Mouse (Mus musculus): Measurements from ENCODE around the gene Kdm2b.

The Kdm2b gene

GRCm38 (mm10) chr5:122950329-122950953, 39.2 kb downstream of the Kdm2b start:
- in situ Hi-C loops (cut with MboI; ENCODE audit: low pct_unique_long_range_greater_than_20kb in 1 of 2, low sequenced_read_pairs in 2 of 2, unreplicated experiment in 1 of 2) = no loop called here

- in situ Hi-C loops (cut with MboI; ENCODE audit: low pct_unique_long_range_greater_than_20kb in 1 of 2, low sequenced_read_pairs in 2 of 2, unreplicated experiment in 1 of 2) = no loop called here
Observed at GRCm38 (mm10) chr5:122949101-122949500, 40.5 kb downstream of the Kdm2b start.

GRCm38 (mm10) chr5:122947534-122947933, 42.1 kb downstream of the Kdm2b start:
- in situ Hi-C loops (cut with MboI; ENCODE audit: low pct_unique_long_range_greater_than_20kb in 1 of 2, low sequenced_read_pairs in 2 of 2, unreplicated experiment in 1 of 2) = no loop called here

- in situ Hi-C loops (cut with MboI; ENCODE audit: low pct_unique_long_range_greater_than_20kb in 1 of 2, low sequenced_read_pairs in 2 of 2, unreplicated experiment in 1 of 2) = no loop called here
Observed at GRCm38 (mm10) chr5:122938676-122939075, 50.9 kb downstream of the Kdm2b start.

- in situ Hi-C loops (cut with MboI; ENCODE audit: low pct_unique_long_range_greater_than_20kb in 1 of 2, low sequenced_read_pairs in 2 of 2, unreplicated experiment in 1 of 2) = no loop called here
Observed at GRCm38 (mm10) chr5:122937958-122938540, 51.6 kb downstream of the Kdm2b start.

GRCm38 (mm10) chr5:122937031-122937430, 52.6 kb downstream of the Kdm2b start:
- in situ Hi-C loops (cut with MboI; ENCODE audit: low pct_unique_long_range_greater_than_20kb in 1 of 2, low sequenced_read_pairs in 2 of 2, unreplicated experiment in 1 of 2) = no loop called here

GRCm38 (mm10) chr5:122935810-122936209, 53.8 kb downstream of the Kdm2b start:
- in situ Hi-C loops (cut with MboI; ENCODE audit: low pct_unique_long_range_greater_than_20kb in 1 of 2, low sequenced_read_pairs in 2 of 2, unreplicated experiment in 1 of 2) = no loop called here

- in situ Hi-C loops (cut with MboI; ENCODE audit: low pct_unique_long_range_greater_than_20kb in 1 of 2, low sequenced_read_pairs in 2 of 2, unreplicated experiment in 1 of 2) = no loop called here
Observed at GRCm38 (mm10) chr5:122930991-122931390, 58.6 kb downstream of the Kdm2b start.

- in situ Hi-C loops (cut with MboI; ENCODE audit: low pct_unique_long_range_greater_than_20kb in 1 of 2, low sequenced_read_pairs in 2 of 2, unreplicated experiment in 1 of 2) = no loop called here
Observed at GRCm38 (mm10) chr5:122928293-122928692, 61.3 kb downstream of the Kdm2b start.

GRCm38 (mm10) chr5:122927703-122928102, 61.9 kb downstream of the Kdm2b start:
- in situ Hi-C loops (cut with MboI; ENCODE audit: low pct_unique_long_range_greater_than_20kb in 1 of 2, low sequenced_read_pairs in 2 of 2, unreplicated experiment in 1 of 2) = no loop called here

GRCm38 (mm10) chr5:122927092-122927491, 62.5 kb downstream of the Kdm2b start:
- in situ Hi-C loops (cut with MboI; ENCODE audit: low pct_unique_long_range_greater_than_20kb in 1 of 2, low sequenced_read_pairs in 2 of 2, unreplicated experiment in 1 of 2) = no loop called here

- in situ Hi-C loops (cut with MboI; ENCODE audit: low pct_unique_long_range_greater_than_20kb in 1 of 2, low sequenced_read_pairs in 2 of 2, unreplicated experiment in 1 of 2) = no loop called here
Observed at GRCm38 (mm10) chr5:122926341-122926740, 63.3 kb downstream of the Kdm2b start.

GRCm38 (mm10) chr5:122925534-122925958, 64.1 kb downstream of the Kdm2b start:
- in situ Hi-C loops (cut with MboI; ENCODE audit: low pct_unique_long_range_greater_than_20kb in 1 of 2, low sequenced_read_pairs in 2 of 2, unreplicated experiment in 1 of 2) = no loop called here

GRCm38 (mm10) chr5:122923871-122924465, 65.7 kb downstream of the Kdm2b start:
- in situ Hi-C loops (cut with MboI; ENCODE audit: low pct_unique_long_range_greater_than_20kb in 1 of 2, low sequenced_read_pairs in 2 of 2, unreplicated experiment in 1 of 2) = no loop called here

- in situ Hi-C loops (cut with MboI; ENCODE audit: low pct_unique_long_range_greater_than_20kb in 1 of 2, low sequenced_read_pairs in 2 of 2, unreplicated experiment in 1 of 2) = no loop called here
Observed at GRCm38 (mm10) chr5:122921941-122922340, 67.7 kb downstream of the Kdm2b start.

GRCm38 (mm10) chr5:122920557-122920956, 69.1 kb downstream of the Kdm2b start:
- in situ Hi-C loops (cut with MboI; ENCODE audit: low pct_unique_long_range_greater_than_20kb in 1 of 2, low sequenced_read_pairs in 2 of 2, unreplicated experiment in 1 of 2) = no loop called here

GRCm38 (mm10) chr5:122917982-122918711, 71.5 kb downstream of the Kdm2b start:
- in situ Hi-C loops (cut with MboI; ENCODE audit: low pct_unique_long_range_greater_than_20kb in 1 of 2, low sequenced_read_pairs in 2 of 2, unreplicated experiment in 1 of 2) = no loop called here

- in situ Hi-C loops (cut with MboI; ENCODE audit: low pct_unique_long_range_greater_than_20kb in 1 of 2, low sequenced_read_pairs in 2 of 2, unreplicated experiment in 1 of 2) = no loop called here
Observed at GRCm38 (mm10) chr5:122916147-122916546, 73.5 kb downstream of the Kdm2b start.

GRCm38 (mm10) chr5:122912863-122913262, 76.8 kb downstream of the Kdm2b start:
- in situ Hi-C loops (cut with MboI; ENCODE audit: low pct_unique_long_range_greater_than_20kb in 1 of 2, low sequenced_read_pairs in 2 of 2, unreplicated experiment in 1 of 2) = no loop called here

Measured in mouse embryonic stem cell (cell line).